Mouse (Mus musculus) C2C12 (cell line): Measurements from ENCODE around the gene Sorl1. TPM values are rescaled to one million over a fixed set of nuclear protein-coding genes. Genes with fewer than 3 reads are reported as not detected.

Experiments used
- H3K27me3 ChIP-seq: one replicate; pipeline ENCODE4 v1.6.1; 2011; ENCODE audit not compliant: control insufficient read depth, insufficient read depth, insufficient read length
- H3K36me3 ChIP-seq: one replicate; pipeline ENCODE4 v1.6.1; 2011; ENCODE audit not compliant: control insufficient read depth, insufficient read depth
- H3K4me3 ChIP-seq: one replicate; pipeline ENCODE4 v1.5.1; 2011; ENCODE audit warnings: mild to moderate bottlenecking, control low read depth; ENCODE audit not compliant: poor library complexity, insufficient read depth, severe bottlenecking
- H3K79me2 ChIP-seq: one replicate; pipeline ENCODE4 v1.6.1; 2011; ENCODE audit not compliant: control insufficient read depth, insufficient read depth
- H3K79me3 ChIP-seq: one replicate; pipeline ENCODE4 v1.6.1; 2011; ENCODE audit warnings: low read depth, control low read depth
- H3ac ChIP-seq: one replicate; pipeline ENCODE3; 2011; ENCODE audit warnings: low read depth; ENCODE audit not compliant: control insufficient read depth, insufficient read length
- CEBPB ChIP-seq: IDR thresholded peaks from one replicate; pipeline ENCODE4 v1.6.1; 2011; ENCODE audit warnings: low read depth, mild to moderate bottlenecking, control low read depth, moderate library complexity
- CTCF ChIP-seq: IDR thresholded peaks from one replicate; pipeline ENCODE4 v1.5.1; 2011; ENCODE audit not compliant: control insufficient read depth, insufficient read depth, insufficient read length
- FOSL1 ChIP-seq: IDR thresholded peaks from one replicate; pipeline ENCODE4 v1.8.0; 2011; ENCODE audit warnings: mild to moderate bottlenecking, low read length; ENCODE audit not compliant: poor library complexity, insufficient read depth, severe bottlenecking
- MAX ChIP-seq: IDR thresholded peaks from one replicate; pipeline ENCODE4 v1.6.1; 2011; ENCODE audit warnings: mild to moderate bottlenecking, control low read depth
- MYOD1 ChIP-seq: IDR thresholded peaks from one replicate; pipeline ENCODE4 v1.6.1; 2011; ENCODE audit warnings: low read depth; ENCODE audit not compliant: control insufficient read depth, insufficient read length
- MYOG ChIP-seq: IDR thresholded peaks from one replicate; pipeline ENCODE4 v1.6.1; 2011; ENCODE audit not compliant: control insufficient read depth, insufficient read length; ENCODE audit errors: extremely low read depth
- USF1 ChIP-seq: IDR thresholded peaks from one replicate; pipeline ENCODE4 v1.6.1; 2011; ENCODE audit warnings: low read depth, mild to moderate bottlenecking, control low read depth, moderate library complexity
- polyA plus RNA-seq: library from polyadenylated mRNA; unstranded; fragments of >200 nt; fragmentation: generic; extraction: Trizol; gene quantifications from one replicate; pipeline ENCODE4 v1.2.1, GENCODE M21; 2012; ENCODE audit warnings: missing spikeins

The Sorl1 gene
- polyA plus RNA-seq, 1 experiment, result 0.02 TPM

DNA sequence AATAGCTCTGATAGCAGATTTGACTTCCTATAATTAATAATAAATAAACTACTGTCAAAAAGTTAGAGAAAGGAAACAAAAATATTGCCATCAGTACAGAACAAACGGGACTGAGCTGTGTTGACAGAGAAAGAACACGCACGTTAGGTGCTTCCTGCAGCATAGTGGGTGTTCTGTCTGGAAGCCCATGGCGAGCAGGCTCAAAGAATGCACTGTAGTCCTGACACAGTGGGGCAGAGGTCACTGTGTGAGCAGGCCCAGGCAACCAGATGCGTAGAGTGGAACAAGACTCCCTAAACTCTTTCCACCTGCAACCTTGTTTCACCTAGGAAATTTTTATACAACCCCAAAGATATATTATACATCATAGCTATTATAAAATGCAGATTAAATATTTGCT, 194.1 kb downstream of the Sorl1 start:
- H3K27me3 ChIP-seq, result no peaks in the 10 kb centered on the region
- no peak for TF ChIP-seq MAX
- no peak for TF ChIP-seq CEBPB
- no peak for TF ChIP-seq MYOG
- TF ChIP-seq FOSL1, result no peak
- TF ChIP-seq MYOD1, result no peak
- TF ChIP-seq USF1, result no peak
- no peak for TF ChIP-seq CTCF
- no peak overlapping the region for H3ac ChIP-seq
- no peak overlapping the region for H3K4me3 ChIP-seq
- H3K36me3 ChIP-seq, result no peaks in the 10 kb centered on the region
- H3K79me2 ChIP-seq, result no peaks in the 10 kb centered on the region
- H3K79me3 ChIP-seq, result no peaks in the 10 kb centered on the region

DNA sequence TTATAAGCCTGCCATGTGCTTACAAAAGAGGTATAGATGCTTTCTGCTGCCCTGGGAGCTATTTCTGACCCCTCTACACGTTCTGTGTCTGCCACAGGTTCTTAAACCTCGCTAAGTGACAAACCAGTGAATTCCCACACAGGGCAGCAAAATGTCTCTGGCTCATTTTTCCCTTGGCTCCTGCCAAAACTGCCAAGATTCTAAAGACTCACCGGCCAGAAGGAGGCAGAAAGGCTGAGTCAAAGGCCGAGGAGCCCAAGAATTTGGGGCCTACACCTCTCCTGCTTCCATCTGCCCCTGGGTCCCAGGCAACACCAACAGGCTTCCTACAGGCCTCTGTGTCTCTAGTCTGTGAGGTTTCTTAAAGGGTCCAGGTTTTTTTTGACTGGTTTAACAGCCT, 198.4 kb downstream of the Sorl1 start:
- Histone ChIP-seq H3K4me3 (no peak overlapping the region), H3K27me3 (no peaks in the 10 kb centered on the region), H3ac (no peak overlapping the region), H3K79me2 (no peaks in the 10 kb centered on the region), H3K36me3 (no peaks in the 10 kb centered on the region), H3K79me3 (no peaks in the 10 kb centered on the region)
- TF ChIP-seq CTCF (no peak), MYOD1 (no peak), CEBPB (no peak), MYOG (no peak), FOSL1 (no peak), MAX (no peak), USF1 (no peak)

DNA sequence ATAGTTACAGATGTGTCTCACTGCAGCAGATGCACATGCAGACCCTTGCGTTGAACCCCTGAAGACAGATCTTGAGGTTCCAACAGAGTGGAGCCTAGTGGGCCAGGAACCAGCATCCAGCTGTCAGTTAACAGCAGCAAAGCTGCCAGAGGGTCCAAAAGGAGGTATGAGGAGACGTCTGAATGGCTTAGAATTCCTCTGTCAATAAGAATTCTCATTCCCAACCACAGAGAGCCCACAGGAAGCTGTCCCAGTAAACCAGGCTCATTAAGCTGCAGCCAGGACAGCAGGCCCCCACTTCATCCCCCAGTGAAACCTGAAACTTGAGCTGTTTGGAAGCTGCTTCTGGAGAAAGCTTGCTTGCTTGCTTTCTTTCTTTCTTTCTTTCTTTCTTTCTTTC, 200.0 kb downstream of the Sorl1 start:
- Histone ChIP-seq H3K79me2 (no peaks in the 10 kb centered on the region), H3K4me3 (no peak overlapping the region), H3K36me3 (no peaks in the 10 kb centered on the region), H3K79me3 (no peaks in the 10 kb centered on the region), H3K27me3 (no peaks in the 10 kb centered on the region), H3ac (no peak overlapping the region)
- no peak for TF ChIP-seq MAX
- TF ChIP-seq MYOG, result no peak

DNA sequence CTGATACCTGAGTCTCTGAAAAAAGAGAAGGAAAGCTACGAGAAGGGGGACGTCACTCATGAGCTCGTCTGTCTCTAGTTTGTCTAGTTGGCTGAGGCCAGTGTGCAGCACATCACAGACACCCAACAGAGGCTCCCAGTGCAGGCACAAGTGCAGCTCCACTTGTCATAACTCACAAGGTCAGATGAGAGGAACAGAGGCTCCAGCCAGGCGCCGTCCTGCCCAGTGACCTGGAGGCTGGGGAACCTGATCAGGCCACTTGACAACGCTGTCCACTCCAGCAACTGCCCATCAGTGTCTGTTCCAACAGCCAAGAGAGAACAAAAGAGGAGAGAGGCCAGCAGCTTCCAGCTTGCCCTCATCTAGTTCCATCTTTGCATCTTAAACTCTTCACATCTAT, 201.7 kb downstream of the Sorl1 start:
- Histone ChIP-seq H3K27me3 (no peaks in the 10 kb centered on the region), H3K79me3 (no peaks in the 10 kb centered on the region), H3K79me2 (no peaks in the 10 kb centered on the region), H3ac (no peak overlapping the region), H3K36me3 (no peaks in the 10 kb centered on the region), H3K4me3 (no peak overlapping the region)
- no peak for TF ChIP-seq USF1
- no peak for TF ChIP-seq MYOG
- no peak for TF ChIP-seq CTCF
- no peak for TF ChIP-seq MYOD1
- no peak for TF ChIP-seq FOSL1
- no peak for TF ChIP-seq MAX

DNA sequence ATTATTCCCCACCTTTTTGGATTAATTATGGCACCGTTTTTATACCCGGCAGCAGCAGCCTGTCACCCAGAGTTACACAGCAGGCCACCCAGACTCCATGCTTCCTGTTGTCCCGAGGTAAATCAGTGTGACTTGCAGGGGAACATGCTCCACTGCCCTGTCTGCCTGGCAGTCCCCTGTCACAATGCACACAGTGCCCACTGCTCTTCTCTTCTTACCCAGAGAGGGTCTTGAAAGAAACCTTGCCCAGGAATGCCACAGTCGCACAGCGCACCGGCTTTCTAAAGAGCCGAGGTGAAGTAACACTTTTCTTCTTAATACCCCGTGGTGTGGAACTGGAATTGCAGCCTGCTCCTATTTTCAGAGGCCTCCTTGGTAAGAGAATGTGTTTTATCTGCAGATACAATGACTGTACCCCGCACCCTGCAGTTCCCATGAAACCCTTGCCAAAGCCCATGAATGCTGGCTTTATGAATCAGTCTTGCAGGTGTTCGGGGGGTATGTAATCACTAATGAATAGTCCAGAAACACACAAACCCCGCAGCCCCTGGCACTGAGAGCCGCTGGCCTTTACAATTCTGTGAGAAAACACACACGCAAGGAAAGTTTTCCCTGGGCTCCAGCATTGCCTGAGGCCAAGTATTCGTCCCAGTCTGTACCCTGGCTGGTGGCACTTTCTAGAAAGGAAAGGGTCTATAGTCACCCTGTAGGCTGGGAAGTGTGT, 205.3 kb downstream of the Sorl1 start:
- TF ChIP-seq MYOD1, result no peak
- TF ChIP-seq MYOG, result no peak
- TF ChIP-seq CEBPB, result no peak
- no peak for TF ChIP-seq FOSL1
- no peak for TF ChIP-seq CTCF
- TF ChIP-seq MAX, result no peak
- TF ChIP-seq USF1, result no peak

DNA sequence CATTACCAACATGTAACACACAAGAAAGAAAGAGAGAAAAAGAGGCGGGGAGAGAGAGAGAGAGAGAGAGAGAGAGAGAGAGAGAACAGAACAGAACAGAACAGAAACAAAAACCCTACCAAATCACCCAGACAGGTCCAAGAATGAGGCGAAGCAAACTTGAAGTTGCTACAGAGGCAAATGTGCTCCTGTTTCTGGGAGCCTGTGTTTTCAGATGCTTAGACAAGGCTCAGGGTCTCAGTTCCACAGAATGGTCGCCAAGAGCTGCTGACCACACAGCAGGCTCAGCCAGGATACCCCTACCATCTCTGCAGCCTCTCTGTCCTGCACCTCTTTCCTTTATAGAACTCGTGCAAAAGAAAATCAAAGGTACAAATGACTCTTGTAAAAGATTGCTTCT, 205.9 kb downstream of the Sorl1 start:
- TF ChIP-seq USF1 (no peak), MYOG (no peak), FOSL1 (no peak), CTCF (no peak), CEBPB (no peak), MYOD1 (no peak), MAX (no peak)
- Histone ChIP-seq H3K79me3 (no peaks in the 10 kb centered on the region), H3K79me2 (no peaks in the 10 kb centered on the region), H3K4me3 (no peak overlapping the region), H3K27me3 (no peaks in the 10 kb centered on the region), H3ac (no peak overlapping the region), H3K36me3 (no peaks in the 10 kb centered on the region)

More for the DNA sequence above, 205.3 kb downstream of the Sorl1 start:
- Histone ChIP-seq H3K4me3 (no peak overlapping the region), H3K36me3 (no peaks in the 10 kb centered on the region), H3ac (no peak overlapping the region), H3K79me3 (no peaks in the 10 kb centered on the region), H3K27me3 (no peaks in the 10 kb centered on the region), H3K79me2 (no peaks in the 10 kb centered on the region)
